Mouse (Mus musculus) heart, postnatal 10 days (tissue): ENCODE results near the gene Dhx8. TPM values are rescaled to one million over a fixed set of nuclear protein-coding genes. Genes with fewer than 3 reads are reported as not detected.

ENCODE experiments used
- DNase-seq, 2 experiments: peaks; one replicate each; pipeline ENCODE4 v3.0.0; 2021
- intact Hi-C: fragments of 180-260 bp; cut with DNase I; formaldehyde crosslinking; loops from one replicate; pipeline ENCODE4 v1.15.1; 2025
- total RNA-seq, 2 experiments: library from RNA; stranded (reverse); gene quantifications; 2 replicates each; pipeline ENCODE4 v1.2.3; 2021

Gene Dhx8
- 10 to 100 TPM; 19.0 to 21.0 TPM for total RNA-seq

DNA sequence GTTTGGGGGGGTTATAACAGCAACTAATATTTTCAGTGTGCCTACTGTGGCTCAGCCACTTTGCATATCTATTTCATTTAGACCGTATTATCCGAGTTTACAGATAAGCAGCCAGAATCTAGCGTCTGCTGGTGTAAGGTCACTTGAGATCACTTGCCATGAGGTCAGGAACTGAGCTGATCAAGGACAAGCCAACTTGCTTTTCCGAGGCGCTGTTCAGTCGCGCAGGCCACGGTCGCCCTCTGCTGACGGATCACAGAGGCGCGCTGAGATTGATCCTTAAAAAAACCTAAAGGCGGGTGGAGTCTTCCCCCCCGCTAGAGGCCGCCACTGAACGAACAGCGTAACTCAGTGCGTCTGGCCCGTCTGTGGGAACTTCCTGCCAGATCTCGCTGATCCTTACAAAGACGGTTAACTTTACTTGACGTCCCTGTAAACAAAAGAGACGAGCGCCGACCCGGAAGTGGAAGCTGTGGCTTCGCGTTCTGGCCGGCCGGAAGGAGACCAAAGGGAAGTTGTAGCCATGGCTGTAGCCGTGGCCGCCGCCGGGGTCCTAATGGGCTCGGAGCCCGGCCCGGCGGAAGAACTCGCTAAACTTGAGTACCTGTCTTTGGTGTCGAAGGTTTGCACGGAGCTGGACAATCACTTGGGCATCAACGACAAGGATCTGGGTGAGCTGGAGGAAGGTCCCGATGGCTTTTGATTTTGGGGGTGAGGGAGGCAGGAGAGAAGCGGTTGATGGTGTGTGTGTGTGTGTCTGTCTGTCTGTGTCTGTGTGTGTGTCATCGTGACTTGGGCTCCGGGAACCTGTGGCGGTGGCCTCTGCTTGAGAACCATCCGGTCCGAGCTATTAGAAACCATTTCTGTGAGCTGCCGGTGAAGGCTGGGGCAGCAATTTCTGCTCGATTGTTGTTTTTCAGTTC, at the start of gene Dhx8:
Gene Dhx8, plus strand, starts transcription at position 402 of the 923 bp plus-strand sequence.
- intact Hi-C loops = loop anchor here (1.0 kb wide), 1 partner anchor 73 kb away; no protein-coding TSS in a partner anchor
- DNase-seq = peak; percentile 98 to 99

DNA sequence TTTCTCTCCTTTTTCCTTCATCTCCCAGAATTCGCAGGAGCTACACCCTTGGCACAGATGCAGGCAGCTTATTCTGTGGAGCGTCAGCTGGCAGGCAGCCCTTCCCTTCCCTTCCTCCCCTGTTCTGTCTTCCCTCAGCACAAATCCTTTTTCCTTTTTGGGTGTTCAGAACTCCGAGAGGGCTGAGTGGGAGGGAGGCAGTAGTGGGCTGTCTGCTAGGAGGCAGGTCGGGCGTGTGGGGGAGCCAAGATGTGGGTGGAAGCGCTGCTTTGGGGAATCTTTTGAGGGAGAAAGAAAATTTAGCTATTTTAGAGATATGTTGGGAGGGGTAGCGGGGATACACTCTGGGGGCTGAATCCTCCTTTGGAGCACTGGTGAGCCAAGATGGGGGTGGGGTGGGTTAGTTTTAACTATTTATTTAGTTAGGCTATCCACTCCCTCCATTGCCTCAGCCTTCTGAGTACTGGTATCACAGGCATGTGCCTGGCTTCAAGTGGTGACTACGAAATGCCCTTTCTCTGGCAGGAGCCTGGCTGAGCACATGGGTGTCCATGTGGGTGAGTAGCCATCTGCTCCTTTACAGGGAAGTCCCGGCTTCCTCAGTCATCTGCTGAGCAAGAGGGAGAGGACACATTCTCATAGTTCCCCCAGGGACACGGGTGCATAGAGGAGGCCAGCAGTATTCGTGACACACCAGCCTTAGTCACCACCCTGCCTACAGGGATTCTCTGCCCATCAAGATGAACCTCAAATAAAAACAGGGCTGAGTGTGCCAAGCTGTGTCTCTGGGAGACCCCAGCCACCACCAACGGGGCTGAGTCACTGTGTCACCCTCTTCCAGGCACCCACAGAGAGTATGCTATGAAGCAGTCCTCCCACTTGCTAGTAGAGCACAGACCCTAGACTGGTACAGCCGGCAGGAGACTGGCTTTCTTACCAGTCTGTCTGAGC, 45.1 kb upstream of the Dhx8 start:
- intact Hi-C loops = no loop called here

DNA sequence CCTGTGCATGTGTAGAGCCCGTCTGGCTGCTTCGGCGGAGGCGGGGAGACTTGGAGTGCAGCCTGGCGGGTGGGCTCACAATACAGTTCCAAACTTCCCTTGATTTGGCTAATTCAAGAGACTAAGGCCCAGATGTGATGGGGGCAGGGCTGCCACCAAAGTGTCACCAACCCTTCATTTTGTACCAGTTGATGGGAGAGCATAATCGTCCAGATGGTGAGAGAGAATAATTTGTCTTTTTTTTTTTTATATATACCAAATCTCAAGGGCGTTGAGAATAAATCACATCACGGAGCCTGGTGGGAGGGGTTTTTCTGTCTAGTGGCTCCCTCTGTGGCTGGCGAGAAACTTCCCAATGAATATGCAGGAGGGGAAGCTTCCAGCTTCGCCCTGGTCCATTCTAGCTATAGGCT, 43.0 kb upstream of the Dhx8 start:
- intact Hi-C loops = no loop called here
- no peak for DNase-seq

More for the DNA sequence above, 45.1 kb upstream of the Dhx8 start:
- DNase-seq = peak; percentile 75 to 76

DNA sequence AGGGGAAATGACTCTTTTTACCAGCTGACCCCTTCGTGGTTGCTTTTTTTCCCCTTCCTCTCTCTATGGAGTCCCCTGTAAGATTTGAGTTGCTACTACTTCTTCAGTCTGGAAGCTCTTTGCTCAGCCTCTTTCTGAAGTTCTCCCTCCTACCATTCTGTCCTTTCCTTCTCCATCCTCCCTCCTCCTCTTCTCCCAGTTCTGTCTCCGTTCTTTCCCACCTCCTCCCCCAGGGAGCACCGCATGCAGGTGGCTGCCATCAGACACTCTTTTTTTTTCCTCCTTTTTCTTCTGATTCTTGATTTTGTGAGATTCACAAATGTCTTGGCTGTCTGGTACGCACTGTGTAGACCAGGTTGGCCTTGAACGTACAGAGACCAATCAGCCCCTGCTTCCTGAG, 42.4 kb upstream of the Dhx8 start:
- intact Hi-C loops = no loop called here
- DNase-seq = no peak

DNA sequence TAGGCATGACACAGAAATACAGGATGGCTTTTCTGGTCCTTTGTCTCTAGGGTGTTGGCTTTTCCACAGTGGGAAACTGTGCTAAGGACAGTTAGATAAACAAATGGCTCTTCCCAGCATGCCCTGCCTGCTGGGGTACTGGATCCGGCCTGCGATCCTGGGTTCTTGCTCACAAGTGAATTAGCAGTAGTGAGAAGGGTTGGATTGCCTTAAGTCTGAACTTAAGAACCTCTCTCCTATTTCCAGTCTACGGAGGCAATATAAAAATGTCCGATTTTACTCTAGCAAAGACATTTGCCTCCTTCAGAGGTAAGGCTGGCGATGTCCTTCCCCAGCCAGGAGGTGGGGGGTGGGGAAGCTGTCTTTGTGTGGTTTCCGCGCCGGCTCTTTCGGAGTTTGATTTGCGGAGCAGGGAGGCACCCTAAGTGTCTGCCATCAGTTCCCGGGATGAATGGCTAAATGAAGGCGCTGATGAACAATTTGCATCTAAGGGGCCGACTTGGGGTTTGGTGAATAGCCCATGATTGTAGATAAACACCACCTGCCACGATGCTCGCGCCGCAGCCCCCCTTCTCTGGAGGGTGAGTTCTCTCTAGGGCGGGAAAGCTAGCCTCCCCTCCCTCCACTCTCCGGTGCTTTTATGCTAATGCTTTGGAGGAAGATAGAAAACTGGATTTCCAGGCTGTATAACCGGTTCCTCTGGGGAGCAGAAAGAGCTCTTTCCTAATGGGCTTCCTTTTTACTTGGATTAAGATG, 36.6 kb upstream of the Dhx8 start:
- intact Hi-C loops = no loop called here
- no peak for DNase-seq

DNA sequence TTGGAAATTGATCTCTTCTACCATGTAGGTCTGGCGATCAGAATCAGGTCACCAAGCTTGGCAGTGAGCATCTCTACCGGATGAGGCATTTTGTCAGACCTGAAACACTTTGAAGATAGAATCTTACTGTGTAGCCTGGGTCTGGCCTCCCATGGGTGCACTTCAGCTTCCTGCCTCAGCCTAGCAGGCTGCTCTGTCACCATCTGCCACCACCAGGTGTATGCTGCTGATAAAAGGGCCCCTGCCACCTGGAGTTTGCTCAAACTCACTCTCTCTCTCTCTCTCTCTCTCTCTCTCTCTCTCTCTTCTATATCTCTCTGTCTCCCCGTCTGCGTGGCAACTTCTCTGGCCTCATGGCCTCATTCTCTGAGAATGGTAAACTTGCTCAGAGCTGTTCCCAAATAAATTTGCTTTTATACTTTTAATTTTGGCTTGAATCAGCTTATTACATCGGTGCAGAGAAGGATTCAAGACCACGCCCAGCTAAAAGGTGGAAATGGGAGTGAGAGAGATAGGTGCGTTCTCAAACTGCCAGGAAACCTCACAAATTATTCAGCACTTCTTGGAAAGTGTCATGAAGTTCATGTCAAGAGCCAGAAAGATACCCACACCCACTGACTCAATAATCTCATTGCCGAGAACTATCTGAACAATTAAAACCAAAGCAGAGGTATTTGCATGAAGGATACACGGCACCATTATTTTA, 35.4 kb upstream of the Dhx8 start:
- intact Hi-C loops = no loop called here

DNA sequence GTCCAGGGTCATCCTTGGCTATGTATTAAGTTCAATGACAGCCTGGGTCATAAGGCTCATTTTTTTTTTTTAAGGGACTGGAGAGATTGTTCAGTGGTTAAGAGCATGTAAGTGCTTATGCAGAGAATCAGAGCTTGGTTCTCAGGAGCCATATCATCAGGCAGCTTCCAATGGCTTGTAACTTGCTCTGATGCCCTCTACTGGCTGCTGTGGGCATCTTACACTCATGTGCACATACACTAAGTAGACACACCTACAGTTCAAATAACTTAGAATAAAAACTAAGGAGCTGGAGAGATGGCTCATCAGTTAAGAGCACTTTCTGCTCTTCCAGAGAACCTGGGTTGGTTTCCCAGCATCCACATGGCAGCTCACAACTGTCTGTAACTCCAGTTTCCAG, 34.6 kb upstream of the Dhx8 start:
- no peak for DNase-seq
- intact Hi-C loops = no loop called here

More for the DNA sequence above, 35.4 kb upstream of the Dhx8 start:
- DNase-seq = no peak

DNA sequence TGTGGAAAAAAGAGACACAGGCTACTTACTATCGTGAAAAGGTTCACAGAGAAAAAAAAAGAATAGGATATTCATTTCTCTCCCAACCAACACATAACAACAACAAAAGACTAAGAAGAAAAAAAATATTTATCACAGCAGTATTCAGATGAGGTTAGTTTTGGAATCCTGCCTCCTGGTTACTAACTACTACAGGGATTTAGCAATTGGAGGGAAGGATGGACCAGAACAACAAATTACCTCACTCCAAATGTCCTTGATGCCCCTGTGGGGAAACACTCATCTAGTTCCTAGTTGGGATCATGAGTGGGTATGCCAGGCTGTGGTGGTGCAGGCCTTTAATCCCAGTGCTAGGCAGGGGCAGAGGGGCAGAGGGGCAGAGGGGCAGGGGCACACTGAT, 33.2 kb upstream of the Dhx8 start:
- DNase-seq = no peak
- intact Hi-C loops = no loop called here

DNA sequence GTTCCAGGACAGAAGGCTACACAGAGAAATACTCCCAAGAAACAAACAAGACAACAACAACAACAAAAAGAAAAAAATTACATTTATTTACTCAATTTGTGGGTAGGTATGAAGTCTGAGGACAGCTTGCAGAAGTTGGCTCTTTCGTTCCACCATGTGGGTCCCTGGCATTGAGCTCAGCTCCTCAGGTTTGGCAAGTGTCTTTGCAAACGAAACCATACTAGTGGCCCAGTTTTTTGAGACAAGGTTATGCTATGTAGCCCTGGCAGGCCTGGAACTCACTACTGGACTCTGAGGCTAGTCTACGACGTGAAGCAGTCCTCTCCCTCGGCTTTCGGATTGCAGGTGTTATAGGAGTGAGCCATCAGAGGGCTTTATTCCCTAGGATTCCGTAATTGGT, 32.7 kb upstream of the Dhx8 start:
- intact Hi-C loops = no loop called here
- no peak for DNase-seq

DNA sequence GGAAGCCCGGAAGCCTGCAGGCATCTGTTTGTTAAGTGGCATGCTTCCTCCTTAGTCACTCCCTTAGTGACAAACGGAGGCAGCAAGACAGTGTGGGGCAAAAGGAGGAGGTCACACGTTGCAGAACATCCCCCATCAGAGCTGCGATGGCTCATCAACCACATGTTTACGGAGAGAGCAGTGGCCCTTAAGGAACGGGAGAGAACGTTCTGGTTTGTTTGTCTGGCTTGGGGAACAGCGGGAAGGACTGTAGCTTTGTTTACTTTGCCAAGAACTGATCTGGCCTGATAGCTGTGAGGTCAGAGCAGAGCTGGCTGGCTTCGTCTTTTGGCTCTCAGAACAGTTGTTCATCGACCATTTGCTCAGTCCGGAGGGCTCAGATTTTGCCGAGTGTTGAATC, 32.3 kb upstream of the Dhx8 start:
- intact Hi-C loops = no loop called here

DNA sequence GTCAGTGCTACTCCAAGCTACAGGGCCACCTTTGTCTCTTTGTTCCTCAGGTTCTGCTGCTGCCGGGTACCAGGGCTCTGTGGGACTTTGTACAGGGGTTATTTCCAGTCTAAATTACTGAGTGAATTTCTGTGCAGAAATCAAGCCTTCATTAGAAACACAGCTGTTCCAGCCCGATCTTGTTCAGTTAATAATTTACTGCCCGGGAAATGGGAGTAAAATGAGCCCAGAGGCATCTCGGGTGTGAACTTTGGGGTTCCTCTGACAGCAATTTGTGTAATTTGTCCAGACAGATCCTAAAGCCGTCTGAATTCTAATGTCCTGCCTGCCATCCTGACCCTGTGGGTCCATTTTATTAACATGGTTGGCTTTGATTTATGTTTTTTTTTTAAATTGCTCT, 28.6 kb upstream of the Dhx8 start:
- intact Hi-C loops = no loop called here
- no peak for DNase-seq

More for the DNA sequence above, 32.3 kb upstream of the Dhx8 start:
- DNase-seq = no peak

DNA sequence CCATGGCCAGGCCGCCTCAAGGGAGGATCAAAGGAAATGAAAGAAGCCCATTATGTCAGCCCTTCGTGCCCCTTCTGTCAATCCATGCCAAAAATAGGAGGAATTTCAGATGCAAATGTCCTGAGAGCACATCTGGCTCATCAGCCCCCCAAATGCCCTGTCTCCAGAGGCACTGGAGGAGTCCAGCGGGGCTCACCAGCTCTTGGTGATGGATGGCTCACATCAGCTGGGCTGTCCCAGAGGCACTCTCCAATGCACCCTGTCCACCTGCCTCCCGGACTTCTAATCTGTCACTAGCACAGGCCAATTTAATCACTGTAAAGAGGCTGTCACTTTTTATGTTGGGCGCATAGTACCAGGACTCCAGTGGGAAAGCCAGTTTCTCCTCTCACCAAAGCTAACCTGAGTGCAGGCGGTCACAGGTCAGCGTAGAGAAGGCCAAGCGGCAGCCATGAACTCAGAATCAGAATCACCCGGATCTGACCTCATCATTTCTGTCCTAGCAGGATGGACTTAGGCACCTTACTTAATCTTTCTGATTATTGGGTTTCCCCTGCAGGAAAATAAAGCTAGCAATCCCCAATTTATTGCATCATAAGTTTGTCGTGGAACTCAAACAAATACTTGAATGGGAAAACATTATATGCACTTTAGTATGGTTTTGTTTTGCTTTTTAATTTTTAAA, 25.8 kb upstream of the Dhx8 start:
- no peak for DNase-seq
- intact Hi-C loops = no loop called here

DNA sequence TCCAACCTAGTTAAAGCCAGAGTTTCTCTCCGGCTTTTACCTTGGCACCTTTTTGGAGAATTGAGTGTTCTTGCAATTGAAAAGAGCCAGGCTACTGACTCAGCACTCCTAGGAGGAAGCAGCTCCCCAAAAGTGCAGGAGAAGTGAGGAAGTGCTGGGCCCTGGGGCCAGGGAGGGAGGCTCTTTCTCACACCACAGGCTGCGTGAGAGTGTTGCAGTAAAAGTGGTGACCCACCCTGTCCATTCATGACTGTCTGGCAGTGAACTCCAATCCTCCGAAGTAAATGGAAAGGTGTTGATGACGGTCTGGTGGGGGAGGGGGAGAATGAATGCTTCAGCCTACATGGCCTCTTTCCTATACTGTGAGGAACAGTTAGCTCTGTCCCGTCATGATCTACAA, 24.2 kb upstream of the Dhx8 start:
- no peak for DNase-seq
- intact Hi-C loops = no loop called here

DNA sequence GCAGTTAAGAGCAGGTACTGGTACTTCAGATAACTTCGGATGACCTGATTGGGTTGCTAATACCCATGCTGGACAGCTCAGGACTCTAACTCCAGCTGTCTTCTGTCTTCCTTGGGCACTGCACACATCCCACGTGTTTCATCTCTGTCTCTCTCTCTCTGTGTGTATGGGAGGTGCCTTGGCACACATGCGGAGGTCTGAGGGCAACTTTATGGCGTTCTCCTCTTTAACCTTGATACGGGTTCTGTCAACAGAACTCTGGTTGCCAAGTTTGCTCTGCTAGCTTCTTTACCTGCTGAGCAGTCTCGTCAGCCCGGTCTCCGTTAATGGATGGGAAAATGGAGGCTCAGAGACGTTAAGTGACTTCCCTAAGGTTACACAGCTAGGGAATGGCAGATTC, 19.9 kb upstream of the Dhx8 start:
- intact Hi-C loops = no loop called here

DNA sequence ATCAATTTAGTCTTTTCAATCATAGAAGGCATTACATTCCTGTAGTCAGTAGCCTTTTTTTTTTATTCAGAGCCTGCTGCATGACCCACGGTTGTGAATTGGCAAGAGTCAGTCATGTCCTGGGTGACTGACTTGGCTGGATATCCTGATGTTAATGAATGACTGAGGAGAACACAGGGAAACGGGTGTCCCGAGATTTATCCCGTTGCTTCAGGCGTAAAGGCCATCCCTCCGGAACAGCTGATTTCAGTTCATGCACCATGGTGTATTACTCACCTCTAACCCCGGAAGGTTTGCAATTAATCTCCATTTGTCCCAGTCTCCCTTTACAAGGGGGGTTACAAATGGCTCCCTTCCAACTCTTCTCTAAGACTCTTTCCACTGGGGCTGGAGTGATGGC, 18.7 kb upstream of the Dhx8 start:
- no peak for DNase-seq
- intact Hi-C loops = no loop called here

More for the DNA sequence above, 19.9 kb upstream of the Dhx8 start:
- DNase-seq = no peak

DNA sequence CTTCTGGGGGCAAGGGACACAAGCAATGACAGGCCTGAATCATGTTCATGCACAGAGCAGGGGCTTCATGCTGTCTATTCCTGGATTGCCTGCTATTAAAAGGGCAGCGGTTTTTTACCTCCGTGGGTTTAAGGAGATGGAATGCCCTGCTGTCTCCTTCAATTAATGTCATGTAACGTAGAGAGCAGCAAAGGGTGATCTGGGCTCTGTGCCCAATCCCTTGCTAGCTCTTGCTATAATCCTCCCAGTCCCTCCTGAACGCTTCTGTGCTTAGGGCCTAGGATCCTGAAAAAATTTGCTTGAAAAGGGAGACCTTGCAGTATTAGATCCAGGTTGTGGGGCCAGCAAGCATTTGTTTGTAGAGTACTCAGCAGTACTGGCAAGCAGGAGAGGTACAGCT, 14.4 kb upstream of the Dhx8 start:
- intact Hi-C loops = no loop called here
- DNase-seq = no peak

DNA sequence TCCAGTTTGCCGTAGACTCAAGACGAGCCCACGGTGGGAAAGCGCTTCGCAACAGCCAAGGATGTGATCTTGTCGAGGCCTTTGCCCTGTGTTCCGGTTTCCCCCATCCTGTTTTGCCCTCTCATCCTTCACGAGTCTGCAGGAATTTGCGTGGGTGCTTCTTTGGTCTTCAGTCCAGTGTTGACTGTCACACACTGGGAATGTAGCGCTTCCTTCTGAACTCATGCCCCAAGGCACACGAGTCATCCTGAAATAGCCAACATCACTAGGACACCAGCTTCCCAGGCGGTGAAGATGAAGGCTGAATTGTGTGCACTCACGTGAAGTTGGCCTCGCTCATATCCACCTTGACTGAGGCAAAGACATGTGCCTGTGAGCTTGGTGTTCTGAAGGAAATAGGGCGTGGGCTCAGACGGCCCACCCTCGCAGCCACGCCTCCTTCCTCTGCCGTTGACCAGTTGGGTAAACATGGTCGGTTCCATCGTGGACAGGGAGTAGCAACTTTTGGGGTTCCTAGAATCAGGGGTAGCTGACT, 12.7 kb upstream of the Dhx8 start:
- intact Hi-C loops = no loop called here
- no peak for DNase-seq

DNA sequence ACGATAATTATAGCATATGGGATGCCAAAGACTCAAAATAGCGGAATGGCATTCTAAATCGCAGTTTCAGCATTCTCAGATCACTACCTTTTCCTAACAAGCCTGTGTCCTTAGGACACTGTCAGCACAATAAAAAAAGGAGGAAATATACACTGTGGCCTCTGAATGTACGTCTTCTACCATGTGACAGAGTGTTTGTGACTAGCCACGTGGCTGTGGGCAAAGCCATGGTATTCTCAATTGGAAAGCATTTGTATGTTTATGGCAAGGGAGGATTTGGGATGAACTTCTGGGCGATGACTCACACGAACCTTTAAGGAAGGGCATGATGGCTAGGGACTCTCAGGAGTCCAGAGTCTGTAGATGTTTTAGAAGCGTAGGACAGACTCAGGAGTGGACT, 7.7 kb upstream of the Dhx8 start:
- no peak for DNase-seq
- intact Hi-C loops = no loop called here

DNA sequence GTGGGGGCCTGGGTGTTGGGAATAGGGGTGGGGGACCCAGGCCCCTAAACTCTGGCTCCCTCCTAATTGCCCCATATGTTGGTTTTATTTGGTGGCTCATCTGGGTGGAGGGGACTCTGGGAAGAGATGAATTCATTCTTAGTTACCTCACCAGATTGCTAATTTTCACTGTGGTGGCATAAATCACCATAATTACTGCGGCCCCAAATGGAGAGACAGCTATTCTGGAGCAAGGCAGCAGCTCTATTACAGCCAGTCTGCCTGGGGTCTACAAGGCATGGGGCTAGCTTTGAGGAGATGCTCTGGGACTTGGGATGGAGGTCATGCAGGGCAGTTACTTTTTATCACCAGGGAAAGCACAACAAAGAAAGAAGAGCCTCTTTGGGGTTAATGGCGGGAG, 6.0 kb upstream of the Dhx8 start:
- intact Hi-C loops = no loop called here
- no peak for DNase-seq
